Mouse (Mus musculus): ENCODE measurements at regions not wholly inside any gene's neighbourhood (a gene's known extent, or its start where the extent isn't known, plus 50 kb on each side); places are given as distances from the start of the nearest gene placed in this dataset.

GRCm38 (mm10) chr2:30541541-30541940 is 53.3 kb upstream of the Cstad start:
- no peak for TF ChIP-seq CTCF (IDR thresholded peaks at IDR 0.05 in 2 of 3, conservative IDR thresholded peaks at IDR 0.05 in 1 of 3; ENCODE audit: control insufficient read depth in 1 of 3, insufficient read depth in 1 of 3, low read depth in 2 of 3, low read length in 3 of 3, poor library complexity in 1 of 3, severe bottlenecking in 1 of 3)
- TF ChIP-seq KAT2A (conservative IDR thresholded peaks at IDR 0.05; ENCODE audit: low read depth, low read length), result no peak
- no peak for TF ChIP-seq RAD21 (IDR thresholded peaks at IDR 0.05; ENCODE audit: low read depth, low read length)
- TF ChIP-seq SMC3 (IDR thresholded peaks at IDR 0.05; ENCODE audit: low read depth, low read length), result no peak
- TF ChIP-seq GATA1 (IDR thresholded peaks at IDR 0.05; ENCODE audit: low read depth, low read length), result no peak
- TF ChIP-seq EP300 (IDR thresholded peaks at IDR 0.05; ENCODE audit: low read depth in 1 of 2, low read length in 2 of 2), result no peak
- TF ChIP-seq ZNF384 (IDR thresholded peaks at IDR 0.05; ENCODE audit: low read depth, low read length), result no peak
- TF ChIP-seq POLR2A (IDR thresholded peaks at IDR 0.05; ENCODE audit: control insufficient read depth in 1 of 2, insufficient read depth in 1 of 2, low read depth in 1 of 2, low read length in 2 of 2, poor library complexity in 1 of 2), result no peak
- no peak for TF ChIP-seq JUND (IDR thresholded peaks at IDR 0.05; ENCODE audit: low read depth, low read length)
- TF ChIP-seq POLR2AphosphoS5 (IDR thresholded peaks at IDR 0.05; ENCODE audit: borderline replicate concordance, low read depth, low read length), result no peak
- TF ChIP-seq E2F4 (IDR thresholded peaks at IDR 0.05; ENCODE audit: borderline replicate concordance, low read depth, low read length), result no peak
- TF ChIP-seq TCF12 (IDR thresholded peaks at IDR 0.05; ENCODE audit: low read depth, low read length), result no peak

Measured in MEL (cell line).